Mouse (Mus musculus) embryonic facial prominence, embryonic 11.5 days (tissue): Measurements from ENCODE around the gene Acly. TPM values are rescaled to one million over a fixed set of nuclear protein-coding genes. Genes with fewer than 3 reads are reported as not detected.

ENCODE experiments used
- ATAC-seq: fragments of 200-750 bp; cut with Nextera tagmentation; replicated peaks from 2 replicates; pipeline ENCODE4 v1.8.0; 2017; ENCODE audit warnings: low read depth; ENCODE audit not compliant: insufficient number of reproducible peaks, low FRiP score, low TSS enrichment
- DNase-seq: peaks from one replicate; pipeline ENCODE4 v3.0.0-alpha.2; 2015; ENCODE audit warnings: low spot score
- H3K27ac ChIP-seq: fragments of 300-500 bp; sonication (generic); replicated peaks from 2 replicates; pipeline ENCODE4 v1.5.1; 2014; ENCODE audit warnings: mild to moderate bottlenecking, low read depth, low read length, control low read depth
- H3K27me3 ChIP-seq: fragments of 300-500 bp; sonication (generic); 2 replicates; pipeline ENCODE4 v1.6.1; 2014; ENCODE audit warnings: mild to moderate bottlenecking, low read length, moderate library complexity, mixed read lengths; ENCODE audit not compliant: control insufficient read depth, insufficient read depth
- H3K36me3 ChIP-seq: fragments of 300-500 bp; sonication (generic); replicated peaks from 2 replicates; pipeline ENCODE4 v1.6.1; 2014; ENCODE audit warnings: low read depth, mild to moderate bottlenecking, low read length, moderate library complexity, mixed read lengths; ENCODE audit not compliant: control insufficient read depth, insufficient read depth
- H3K4me1 ChIP-seq: fragments of 300-500 bp; sonication (generic); 2 replicates; pipeline ENCODE4 v1.6.1; 2014; ENCODE audit warnings: low read length, mixed read lengths; ENCODE audit not compliant: control insufficient read depth, insufficient read depth
- H3K4me2 ChIP-seq: fragments of 300-500 bp; sonication (generic); 2 replicates; pipeline ENCODE4 v1.6.1; 2014; ENCODE audit warnings: low read depth, mild to moderate bottlenecking, control low read depth, low read length, moderate library complexity
- H3K4me3 ChIP-seq: fragments of 300-500 bp; sonication (generic); 2 replicates; pipeline ENCODE4 v1.5.1; 2014; ENCODE audit warnings: low read depth, low read length, control low read depth
- H3K9ac ChIP-seq: fragments of 300-500 bp; sonication (generic); replicated peaks from 2 replicates; pipeline ENCODE4 v1.6.1; 2014; ENCODE audit warnings: mild to moderate bottlenecking, control low read depth, low read length
- H3K9me3 ChIP-seq: fragments of 300-500 bp; sonication (generic); replicated peaks from 2 replicates; pipeline ENCODE4 v1.6.1; 2016; ENCODE audit warnings: mild to moderate bottlenecking, low read length, inconsistent platforms, mixed read lengths; ENCODE audit not compliant: control insufficient read depth
- WGBS: fragments of 180-500 bp; shearing (Covaris S2); extraction: QIAGEN DNeasy Blood & Tissue Kit; methylation state at CpG from one replicate; pipeline ENCODE4 v1.1.7; 2014; 5-methylcytosine and 5-hydroxymethylcytosine counted together
- polyA plus RNA-seq: library from polyadenylated mRNA; unstranded; fragments of >200 nt; fragmentation: Nextera tagmentation; extraction: Ambion mirVana; gene quantifications from 2 replicates; pipeline ENCODE4 v1.2.1, GENCODE M21; 2014

The Acly gene
- 200 and 210 TPM in 2 replicates for polyA plus RNA-seq

DNA sequence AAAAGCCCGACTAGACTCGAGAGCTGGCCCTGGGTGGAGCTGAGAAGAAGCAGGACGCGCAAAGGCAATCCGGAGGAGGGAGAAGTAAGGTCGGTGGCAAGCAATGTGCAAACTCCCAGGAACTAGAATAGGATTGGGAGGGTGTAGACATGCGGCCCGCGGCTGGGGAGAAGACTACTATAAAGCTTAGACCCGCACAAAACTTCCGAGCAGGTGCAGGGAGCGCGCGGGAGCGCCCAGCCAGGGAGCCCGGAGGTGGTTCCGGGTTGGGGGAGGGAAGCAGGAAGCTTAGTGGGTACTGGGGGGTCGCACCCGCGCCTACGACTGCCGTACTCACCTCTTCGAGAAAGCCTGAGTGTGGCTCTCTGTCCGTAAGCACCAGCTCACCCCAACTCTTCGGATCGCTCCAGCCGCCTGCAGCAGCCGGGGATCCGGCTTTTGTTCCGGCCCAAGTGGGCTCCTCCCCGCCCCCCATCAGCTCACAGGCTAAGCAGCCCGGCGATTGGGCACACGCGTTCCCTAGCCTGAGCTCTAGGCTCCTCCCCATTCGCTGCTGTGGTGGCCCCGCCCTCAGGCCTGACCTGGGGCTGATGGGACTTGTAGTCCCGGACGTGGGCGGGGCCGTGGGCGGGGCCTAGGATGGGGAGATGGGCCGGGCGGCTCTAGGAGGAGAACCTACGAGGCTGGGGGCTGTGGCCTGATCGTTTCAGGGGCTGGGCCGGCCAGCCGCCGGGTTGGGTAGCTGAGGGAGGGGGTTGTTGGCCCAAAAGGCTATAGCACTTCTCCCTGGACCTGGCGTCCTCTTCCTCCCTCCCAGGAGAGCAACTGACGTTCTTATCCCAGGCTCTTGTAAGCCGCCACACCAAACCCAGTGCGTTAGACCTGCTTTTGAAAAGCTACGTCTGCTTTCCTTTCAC is at the start of gene Acly:
Acly (minus strand) TSS at position 543 of the 917 bp plus-strand sequence.
- 0% methylated on average over 49 of the region's 54 CpGs for WGBS
- peak within 1 kb of the TSS; percentile 89 for H3K4me2 ChIP-seq
- ATAC-seq (peak; percentile 94), DNase-seq (peak; percentile 100)
- H3K4me1 ChIP-seq: peaks cover 5% of the 10 kb centered on the region; the same call in 1 of the 2 replicates
- peak within 1 kb of the TSS; percentile 84 for H3K9ac ChIP-seq
- peak within 1 kb of the TSS; percentile 82 for H3K27ac ChIP-seq
- H3K36me3 ChIP-seq: peaks cover 7% of the 10 kb centered on the region
- H3K9me3 ChIP-seq: no peaks in the 10 kb centered on the region
- H3K27me3 ChIP-seq: no peaks in the 10 kb centered on the region
- peak within 1 kb of the TSS; percentile 89 for H3K4me3 ChIP-seq

DNA sequence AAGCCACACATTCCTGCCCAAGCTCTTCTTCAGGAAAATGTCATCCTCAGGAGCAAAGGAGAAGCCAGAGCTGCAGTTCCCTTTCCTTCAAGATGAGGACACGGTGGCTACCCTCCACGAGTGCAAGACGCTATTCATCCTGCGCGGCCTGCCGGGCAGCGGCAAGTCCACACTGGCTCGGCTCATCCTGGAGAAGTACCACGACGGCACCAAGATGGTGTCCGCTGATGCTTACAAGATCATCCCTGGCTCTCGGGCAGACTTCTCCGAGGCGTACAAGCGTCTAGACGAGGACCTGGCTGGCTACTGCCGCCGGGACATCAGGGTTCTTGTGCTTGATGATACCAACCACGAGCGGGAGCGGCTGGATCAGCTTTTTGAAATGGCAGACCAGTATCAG is 48.5 kb upstream of the Acly start:
- H3K27ac ChIP-seq: no peak overlapping the region
- peaks cover 3% of the 10 kb centered on the region for H3K36me3 ChIP-seq
- H3K9ac ChIP-seq: no peak overlapping the region
- no peak for ATAC-seq
- no peaks in the 10 kb centered on the region for H3K4me1 ChIP-seq
- DNase-seq: no peak
- H3K4me3 ChIP-seq: no peak overlapping the region
- H3K9me3 ChIP-seq: no peaks in the 10 kb centered on the region
- peaks cover 4% of the 10 kb centered on the region; the same call in 1 of the 2 replicates for H3K27me3 ChIP-seq
- no peak overlapping the region; the same call in 1 of the 2 replicates for H3K4me2 ChIP-seq
- 66% methylated on average over 21 of the region's 21 CpGs for WGBS

GRCm38 (mm10) chr11:100575484-100575855 is 47.7 kb upstream of the Acly start:
- peak; percentile 32; the same call in 1 of the 2 replicates for ATAC-seq
- peak overlapping the region; percentile 64 for H3K4me3 ChIP-seq
- H3K4me2 ChIP-seq: peak overlapping the region; percentile 85
- no peaks in the 10 kb centered on the region for H3K9me3 ChIP-seq
- no peak overlapping the region for H3K27ac ChIP-seq
- peak overlapping the region; percentile 71; the same call in 1 of the 2 replicates for H3K9ac ChIP-seq
- peaks cover 4% of the 10 kb centered on the region for H3K27me3 ChIP-seq
- no peak for DNase-seq
- WGBS: 29% methylated on average over 2 of the region's 2 CpGs
- H3K4me1 ChIP-seq: no peaks in the 10 kb centered on the region
- no peaks in the 10 kb centered on the region; the same call in 1 of the 2 replicates for H3K36me3 ChIP-seq

DNA sequence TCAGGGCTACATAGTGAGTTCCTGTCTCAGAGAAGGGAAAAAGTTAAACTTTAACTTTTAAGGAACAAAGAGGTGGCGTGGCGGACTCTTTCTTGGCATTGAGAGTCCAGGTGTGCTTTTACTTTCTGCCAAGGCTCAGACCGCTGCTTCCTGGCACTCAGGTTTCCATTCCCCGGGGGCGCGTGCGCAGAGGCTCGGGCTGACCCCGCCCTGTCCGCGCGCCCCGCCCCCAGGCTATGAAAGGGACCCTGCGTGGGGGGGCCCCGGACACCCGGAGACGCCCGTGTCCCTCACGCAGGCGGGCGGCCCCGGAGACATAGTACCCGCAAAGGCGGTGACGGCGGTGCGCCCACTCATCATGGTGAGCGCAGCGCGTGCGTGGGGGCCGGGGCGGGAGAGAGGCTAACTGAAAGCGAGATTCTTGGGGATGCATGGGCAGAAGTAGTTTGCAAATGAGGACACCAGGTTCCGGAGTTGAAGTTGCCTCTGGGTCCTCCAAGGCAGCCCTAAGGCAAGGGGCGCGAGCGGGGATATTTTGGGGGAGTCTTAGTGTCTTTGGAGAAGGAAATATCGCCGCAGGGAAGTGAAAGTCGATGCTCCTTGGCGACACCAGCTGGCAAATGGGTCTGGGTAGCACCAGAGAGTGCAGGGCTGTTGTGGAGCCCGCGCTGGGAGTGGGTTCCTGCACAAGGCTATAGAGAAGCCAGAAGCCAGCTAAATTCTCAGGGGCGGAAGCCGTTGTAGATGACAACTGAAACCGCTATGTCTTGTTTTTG is 47.1 kb upstream of the Acly start, which contains the start of gene Cnp:
Cnp (plus strand) TSS at position 197 of the 776 bp plus-strand sequence.
- peak within 1 kb of the TSS; percentile 71 for H3K9ac ChIP-seq
- 0 out of 2 replicates have a peak within 1 kb of the TSS, but pooled peaks have one; percentile 10 for H3K27ac ChIP-seq
- no peaks in the 10 kb centered on the region for H3K4me1 ChIP-seq
- 2% methylated on average over 47 of the region's 47 CpGs for WGBS
- peak; percentile 79 for DNase-seq
- peaks cover 4% of the 10 kb centered on the region for H3K27me3 ChIP-seq
- ATAC-seq: peak; percentile 53
- no peaks in the 10 kb centered on the region for H3K9me3 ChIP-seq
- H3K4me2 ChIP-seq: peak within 1 kb of the TSS; percentile 85
- H3K4me3 ChIP-seq: peak within 1 kb of the TSS; percentile 64
- no peaks in the 10 kb centered on the region; the same call in 1 of the 2 replicates for H3K36me3 ChIP-seq

DNA sequence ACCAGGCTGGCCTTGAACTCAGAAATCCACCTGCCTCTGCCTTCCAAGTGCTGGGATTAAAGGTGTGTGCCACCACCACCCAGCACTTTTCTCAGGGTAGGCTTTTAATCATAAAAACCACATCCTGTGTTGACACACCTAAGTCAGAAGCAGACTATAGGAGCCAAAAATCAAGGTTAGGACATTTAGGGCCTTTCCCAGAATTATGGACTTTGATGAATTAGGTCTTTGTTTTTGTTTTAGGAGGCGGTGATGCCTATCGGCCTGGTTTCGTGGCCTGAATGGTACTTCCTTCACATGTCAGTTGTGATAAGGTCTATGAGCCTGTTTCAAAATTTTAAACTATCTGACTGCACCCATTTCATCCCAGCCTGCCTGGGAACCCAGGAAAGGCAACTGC is 46.4 kb upstream of the Acly start:
- ATAC-seq: no peak
- no peaks in the 10 kb centered on the region for H3K9me3 ChIP-seq
- peak overlapping the region; percentile 85; the same call in 1 of the 2 replicates for H3K4me2 ChIP-seq
- H3K27me3 ChIP-seq: peaks cover 4% of the 10 kb centered on the region
- H3K36me3 ChIP-seq: no peaks in the 10 kb centered on the region; the same call in 1 of the 2 replicates
- H3K9ac ChIP-seq: no peak overlapping the region
- H3K27ac ChIP-seq: no peak overlapping the region
- DNase-seq: no peak
- no peaks in the 10 kb centered on the region for H3K4me1 ChIP-seq
- WGBS: 94% methylated on average over 3 of the region's 3 CpGs
- H3K4me3 ChIP-seq: no peak overlapping the region; the same call in 1 of the 2 replicates

- whole genome bisulfite sequencing: 12% methylated on average over 16 of the region's 16 CpGs
- Histone ChIP-seq H3K4me1 (no peaks in the 10 kb centered on the region), H3K36me3 (no peaks in the 10 kb centered on the region; the same call in 1 of the 2 replicates), H3K9me3 (no peaks in the 10 kb centered on the region), H3K27ac (no peak overlapping the region), H3K9ac (no peak overlapping the region), H3K4me3 (no peak overlapping the region), H3K27me3 (peaks cover 4% of the 10 kb centered on the region), H3K4me2 (peak overlapping the region; percentile 19; the same call in 1 of the 2 replicates)
- 0 out of 2 replicates have a peak, but pooled peaks have one; percentile 4 for ATAC-seq
- DNase-seq: peak; percentile 15
Observed at GRCm38 (mm10) chr11:100571202-100571567, 43.4 kb upstream of the Acly start.

GRCm38 (mm10) chr11:100570430-100571201 is 42.8 kb upstream of the Acly start:
- H3K9ac ChIP-seq: 0 out of 2 replicates have a peak overlapping the region, but pooled peaks have one; percentile 18
- no peaks in the 10 kb centered on the region for H3K4me1 ChIP-seq
- DNase-seq (peak; percentile 88), ATAC-seq (peak; percentile 31; the same call in 1 of the 2 replicates)
- no peak overlapping the region for H3K27ac ChIP-seq
- peak overlapping the region; percentile 27; the same call in 1 of the 2 replicates for H3K4me2 ChIP-seq
- no peaks in the 10 kb centered on the region for H3K9me3 ChIP-seq
- no peaks in the 10 kb centered on the region for H3K36me3 ChIP-seq
- WGBS: 13% methylated on average over 8 of the region's 8 CpGs
- H3K4me3 ChIP-seq: no peak overlapping the region
- H3K27me3 ChIP-seq: peaks cover 4% of the 10 kb centered on the region
